Mouse (Mus musculus): ENCODE measurements around the gene Phlpp1.

Phlpp1 gene

DNA sequence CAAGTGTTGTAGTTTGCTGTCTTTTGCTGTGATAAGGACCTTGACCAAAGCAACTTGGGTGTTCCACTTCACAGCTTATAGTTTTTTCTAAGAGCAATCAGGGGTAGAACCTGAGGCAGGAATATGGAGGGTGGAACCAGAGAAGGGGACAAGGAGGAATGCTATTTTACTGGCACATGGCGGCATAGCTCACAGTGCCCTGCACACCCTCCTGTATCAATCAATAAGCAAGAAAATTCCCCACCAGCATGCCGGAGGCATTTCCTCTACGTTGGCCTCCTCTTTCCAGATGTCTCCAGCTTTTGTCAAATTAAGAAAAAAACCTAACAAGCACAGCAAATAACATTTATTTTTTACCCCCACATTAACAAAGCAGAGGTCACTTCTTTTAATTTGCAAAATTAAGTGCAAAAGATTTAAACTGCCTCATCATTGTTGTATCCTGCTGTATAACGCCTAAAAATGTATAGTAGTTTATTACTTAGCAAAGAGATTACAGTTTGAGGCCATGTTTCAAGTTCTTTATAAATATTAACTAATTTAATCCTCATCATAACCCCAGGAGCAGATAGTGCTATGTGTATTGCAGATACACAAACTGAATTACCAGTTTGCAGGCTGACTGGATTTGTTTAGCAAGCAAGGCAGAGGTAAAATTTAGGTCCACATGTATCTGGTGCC is 13.4 kb downstream of the Phlpp1 start:
- no peak overlapping the region for H3K4me3 ChIP-seq (replicated peaks; ENCODE audit: low read length)
- TF ChIP-seq NANOG (IDR thresholded peaks at IDR 0.05; ENCODE audit: borderline replicate concordance, low read length) (no peak), CTCF (conservative IDR thresholded peaks at IDR 0.05; ENCODE audit: low read length) (no peak), POU5F1 (IDR thresholded peaks at IDR 0.05; ENCODE audit: borderline replicate concordance, low read length) (no peak)
- no peaks in the 10 kb centered on the region for H3K27me3 ChIP-seq (ENCODE audit: insufficient read depth, low read length)
- peaks cover 9% of the 10 kb centered on the region; the same call in 1 of the 2 replicates for H3K4me1 ChIP-seq (replicated peaks; ENCODE audit: low read depth, low read length)
- no peaks in the 10 kb centered on the region for H3K36me3 ChIP-seq (ENCODE audit: insufficient read depth, low read length)
- no peaks in the 10 kb centered on the region for H3K9me3 ChIP-seq (ENCODE audit: low read length)

DNA sequence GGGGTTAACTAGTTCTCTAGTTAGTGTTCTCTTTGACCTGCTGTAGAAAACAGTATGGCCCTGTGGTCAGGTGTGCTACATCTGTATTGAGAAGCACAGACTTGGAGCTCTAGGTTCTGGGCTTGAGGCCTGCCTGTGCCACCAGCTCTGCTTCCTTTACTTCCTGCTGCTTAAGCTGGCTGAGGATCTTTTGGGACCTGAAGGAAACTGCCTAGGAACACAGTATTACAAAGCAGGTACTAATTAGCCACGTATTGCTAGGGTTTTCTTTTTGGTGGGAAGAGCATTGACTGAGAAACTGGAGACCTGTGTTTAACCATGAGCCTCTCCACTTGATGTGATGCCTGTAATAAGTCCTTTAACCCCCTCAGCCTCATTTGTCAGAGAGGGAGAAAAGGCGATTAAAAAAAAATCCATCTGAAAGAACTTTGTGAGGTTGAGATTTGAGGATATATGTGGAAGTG is 13.9 kb downstream of the Phlpp1 start:
- Histone ChIP-seq H3K27me3 (ENCODE audit: insufficient read depth, low read length) (no peaks in the 10 kb centered on the region), H3K9me3 (ENCODE audit: low read length) (no peaks in the 10 kb centered on the region), H3K36me3 (ENCODE audit: insufficient read depth, low read length) (no peaks in the 10 kb centered on the region), H3K4me1 (replicated peaks; ENCODE audit: low read depth, low read length) (peaks cover 12% of the 10 kb centered on the region), H3K4me3 (replicated peaks; ENCODE audit: low read length) (no peak overlapping the region)
- TF ChIP-seq POU5F1 (IDR thresholded peaks at IDR 0.05; ENCODE audit: borderline replicate concordance, low read length) (no peak), CTCF (conservative IDR thresholded peaks at IDR 0.05; ENCODE audit: low read length) (no peak)

DNA sequence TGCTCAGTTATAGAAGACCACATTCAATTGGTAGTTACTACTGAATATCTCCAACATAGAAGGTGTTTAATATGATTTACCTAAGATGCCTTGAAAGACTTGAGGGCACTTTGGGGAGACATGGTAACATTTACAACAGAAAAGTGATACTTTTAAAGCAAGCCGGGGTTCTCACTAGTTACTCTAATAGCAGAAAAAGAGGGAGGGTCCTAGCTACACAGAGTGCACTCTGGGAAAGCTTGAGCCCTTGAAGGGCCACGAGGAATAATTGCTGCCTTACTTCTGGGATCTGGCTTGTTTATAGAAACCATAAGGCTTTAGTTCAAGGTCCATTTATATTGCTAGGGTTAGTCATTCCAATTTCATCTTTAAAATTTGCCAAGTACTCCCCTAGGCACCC is 14.5 kb downstream of the Phlpp1 start:
- H3K4me3 ChIP-seq (replicated peaks; ENCODE audit: low read length) = no peak overlapping the region
- H3K4me1 ChIP-seq (replicated peaks; ENCODE audit: low read depth, low read length) = peaks cover 15% of the 10 kb centered on the region
- no peak for TF ChIP-seq POU5F1 (IDR thresholded peaks at IDR 0.05; ENCODE audit: borderline replicate concordance, low read length)
- TF ChIP-seq NANOG (IDR thresholded peaks at IDR 0.05; ENCODE audit: borderline replicate concordance, low read length) = no peak
- TF ChIP-seq CTCF (conservative IDR thresholded peaks at IDR 0.05; ENCODE audit: low read length) = no peak
- H3K36me3 ChIP-seq (ENCODE audit: insufficient read depth, low read length) = no peaks in the 10 kb centered on the region
- H3K27me3 ChIP-seq (ENCODE audit: insufficient read depth, low read length) = no peaks in the 10 kb centered on the region
- H3K9me3 ChIP-seq (ENCODE audit: low read length) = no peaks in the 10 kb centered on the region

- peaks cover 25% of the 10 kb centered on the region for H3K4me1 ChIP-seq (replicated peaks; ENCODE audit: low read depth, low read length)
- TF ChIP-seq CTCF (conservative IDR thresholded peaks at IDR 0.05; ENCODE audit: low read length) (no peak), NANOG (IDR thresholded peaks at IDR 0.05; ENCODE audit: borderline replicate concordance, low read length) (no peak), POU5F1 (IDR thresholded peaks at IDR 0.05; ENCODE audit: borderline replicate concordance, low read length) (no peak)
- no peaks in the 10 kb centered on the region for H3K27me3 ChIP-seq (ENCODE audit: insufficient read depth, low read length)
- H3K4me3 ChIP-seq (replicated peaks; ENCODE audit: low read length) = no peak overlapping the region
- H3K9me3 ChIP-seq (ENCODE audit: low read length) = no peaks in the 10 kb centered on the region
- no peaks in the 10 kb centered on the region for H3K36me3 ChIP-seq (ENCODE audit: insufficient read depth, low read length)
Observed at GRCm38 (mm10) chr1:106187480-106187879, 15.9 kb downstream of the Phlpp1 start.

DNA sequence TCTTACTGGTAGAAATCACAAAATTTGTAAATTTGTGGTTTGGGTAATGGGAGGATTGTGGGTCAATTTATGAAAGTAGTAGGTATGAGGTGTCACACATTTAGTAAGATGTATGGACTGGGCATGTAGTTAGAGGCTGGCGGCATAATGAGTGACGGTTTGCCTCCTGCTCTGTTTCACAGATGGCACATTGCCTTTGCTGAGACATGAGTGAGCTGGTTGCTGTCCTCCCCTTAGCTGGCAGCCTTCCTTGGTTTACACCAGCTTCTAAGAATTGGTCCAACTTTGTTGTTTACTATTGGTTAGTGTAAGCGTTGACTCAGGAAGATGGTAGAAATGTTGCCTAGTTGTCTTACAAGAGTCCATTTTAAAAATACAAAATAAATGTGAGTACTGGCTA is 17.2 kb downstream of the Phlpp1 start:
- no peak for TF ChIP-seq POU5F1 (IDR thresholded peaks at IDR 0.05; ENCODE audit: borderline replicate concordance, low read length)
- TF ChIP-seq CTCF (conservative IDR thresholded peaks at IDR 0.05; ENCODE audit: low read length) = no peak
- no peak for TF ChIP-seq NANOG (IDR thresholded peaks at IDR 0.05; ENCODE audit: borderline replicate concordance, low read length)
- H3K36me3 ChIP-seq (ENCODE audit: insufficient read depth, low read length) = no peaks in the 10 kb centered on the region

DNA sequence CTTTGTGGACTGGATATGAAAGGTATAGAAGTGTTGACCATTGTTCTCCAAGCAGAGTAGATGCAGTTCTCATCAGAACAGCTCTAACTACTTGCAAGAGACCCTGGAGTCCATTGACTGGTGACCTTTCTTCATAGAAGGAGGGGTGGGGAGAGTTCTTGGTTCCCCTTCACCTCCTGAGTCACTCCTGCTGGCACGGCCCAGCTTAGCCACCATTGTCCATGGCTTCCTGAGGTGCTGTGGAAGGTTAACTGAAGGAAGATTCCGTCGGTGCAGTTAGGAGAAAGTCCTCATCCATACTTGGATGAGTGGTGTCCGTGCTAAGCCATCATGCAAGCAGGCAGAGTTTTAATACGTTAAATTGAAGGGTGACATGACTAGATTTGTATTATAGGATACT is 17.8 kb downstream of the Phlpp1 start:
- no peaks in the 10 kb centered on the region for H3K36me3 ChIP-seq (ENCODE audit: insufficient read depth, low read length)
- H3K4me1 ChIP-seq (replicated peaks; ENCODE audit: low read depth, low read length) = peaks cover 22% of the 10 kb centered on the region
- TF ChIP-seq POU5F1 (IDR thresholded peaks at IDR 0.05; ENCODE audit: borderline replicate concordance, low read length) (no peak), NANOG (IDR thresholded peaks at IDR 0.05; ENCODE audit: borderline replicate concordance, low read length) (no peak), CTCF (conservative IDR thresholded peaks at IDR 0.05; ENCODE audit: low read length) (no peak)
- no peaks in the 10 kb centered on the region for H3K9me3 ChIP-seq (ENCODE audit: low read length)
- no peak overlapping the region for H3K4me3 ChIP-seq (replicated peaks; ENCODE audit: low read length)
- no peaks in the 10 kb centered on the region for H3K27me3 ChIP-seq (ENCODE audit: insufficient read depth, low read length)

More for the DNA sequence above, 17.2 kb downstream of the Phlpp1 start:
- H3K4me1 ChIP-seq (replicated peaks; ENCODE audit: low read depth, low read length) = peaks cover 25% of the 10 kb centered on the region
- H3K27me3 ChIP-seq (ENCODE audit: insufficient read depth, low read length) = no peaks in the 10 kb centered on the region
- no peak overlapping the region for H3K4me3 ChIP-seq (replicated peaks; ENCODE audit: low read length)
- H3K9me3 ChIP-seq (ENCODE audit: low read length) = no peaks in the 10 kb centered on the region

GRCm38 (mm10) chr1:106190695-106191094 is 19.1 kb downstream of the Phlpp1 start:
- TF ChIP-seq CTCF (conservative IDR thresholded peaks at IDR 0.05; ENCODE audit: low read length) = no peak
- no peak for TF ChIP-seq NANOG (IDR thresholded peaks at IDR 0.05; ENCODE audit: borderline replicate concordance, low read length)
- TF ChIP-seq POU5F1 (IDR thresholded peaks at IDR 0.05; ENCODE audit: borderline replicate concordance, low read length) = no peak
- Histone ChIP-seq H3K9me3 (ENCODE audit: low read length) (no peaks in the 10 kb centered on the region), H3K27me3 (ENCODE audit: insufficient read depth, low read length) (no peaks in the 10 kb centered on the region), H3K4me1 (replicated peaks; ENCODE audit: low read depth, low read length) (peaks cover 16% of the 10 kb centered on the region), H3K36me3 (ENCODE audit: insufficient read depth, low read length) (no peaks in the 10 kb centered on the region), H3K4me3 (replicated peaks; ENCODE audit: low read length) (no peak overlapping the region)

DNA sequence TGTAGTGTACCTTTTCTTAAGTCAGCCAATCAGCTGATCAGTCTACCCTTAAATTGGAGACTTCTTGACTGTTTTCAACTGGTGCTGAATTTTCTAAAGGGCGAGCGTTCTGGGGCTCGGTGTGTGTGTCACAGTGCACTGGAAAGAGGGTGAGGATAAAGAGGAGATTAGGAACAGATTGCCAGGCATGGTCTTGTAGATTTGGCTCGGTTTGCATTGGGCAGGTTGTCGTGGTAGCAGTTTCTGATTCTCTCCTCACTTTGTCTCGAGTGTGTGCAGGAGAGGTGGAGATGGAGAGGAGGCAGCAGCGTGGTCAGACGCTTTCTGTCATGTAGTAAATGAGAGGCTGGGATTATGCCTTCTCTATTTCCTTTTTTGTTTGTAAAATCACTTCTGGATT is 20.3 kb downstream of the Phlpp1 start:
- Histone ChIP-seq H3K36me3 (ENCODE audit: insufficient read depth, low read length) (no peaks in the 10 kb centered on the region), H3K4me1 (replicated peaks; ENCODE audit: low read depth, low read length) (peaks cover 16% of the 10 kb centered on the region), H3K4me3 (replicated peaks; ENCODE audit: low read length) (no peak overlapping the region), H3K27me3 (ENCODE audit: insufficient read depth, low read length) (no peaks in the 10 kb centered on the region), H3K9me3 (ENCODE audit: low read length) (no peaks in the 10 kb centered on the region)
- TF ChIP-seq POU5F1 (IDR thresholded peaks at IDR 0.05; ENCODE audit: borderline replicate concordance, low read length) (no peak), NANOG (IDR thresholded peaks at IDR 0.05; ENCODE audit: borderline replicate concordance, low read length) (no peak), CTCF (conservative IDR thresholded peaks at IDR 0.05; ENCODE audit: low read length) (no peak)

Measured in E14TG2a.4 (cell line).